Mouse (Mus musculus): ENCODE measurements around the gene Pitpnb. TPM values are rescaled to one million over a fixed set of nuclear protein-coding genes. Genes with fewer than 3 reads are reported as not detected.

Gene Pitpnb
- polyA plus RNA-seq, 1 experiment from 2014 or later: 75.5 TPM

GRCm38 (mm10) chr5:111410665-111411064 is 80.1 kb downstream of the Pitpnb start:
- no peak for ATAC-seq (replicated peaks; ENCODE audit: low FRiP score, low read depth)
- 65% methylated on average over 3 of the region's 3 CpGs for WGBS
- peaks cover 19% of the 10 kb centered on the region for H3K27me3 ChIP-seq (ENCODE audit: insufficient read depth, low read length)

GRCm38 (mm10) chr5:111414192-111414591 is 83.6 kb downstream of the Pitpnb start:
- Histone ChIP-seq H3K4me3 (replicated peaks; ENCODE audit: low read depth, low read length) (no peak overlapping the region), H3K4me1 (replicated peaks; ENCODE audit: insufficient read depth, low read length) (peaks cover 19% of the 10 kb centered on the region; the same call in 1 of the 2 replicates), H3K9ac (ENCODE audit: low read depth, low read length) (no peak overlapping the region), H3K36me3 (ENCODE audit: insufficient read depth, low read length) (no peaks in the 10 kb centered on the region), H3K27me3 (ENCODE audit: insufficient read depth, low read length) (peaks cover 25% of the 10 kb centered on the region), H3K9me3 (replicated peaks; ENCODE audit: low read length) (no peaks in the 10 kb centered on the region), H3K4me2 (ENCODE audit: low read length) (no peak overlapping the region), H3K27ac (no peak overlapping the region)
- peak; percentile 91 for DNase-seq (ENCODE audit: low spot score)
- WGBS: 1% methylated on average over 5 of the region's 5 CpGs
- TF ChIP-seq CTCF (IDR thresholded peaks at IDR 0.05; ENCODE audit: low read depth): peak; percentile 82
- no peak; the same call in 1 of the 2 replicates for ATAC-seq (replicated peaks; ENCODE audit: low FRiP score, low read depth)

More at GRCm38 (mm10) chr5:111410665-111411064, 80.1 kb downstream of the Pitpnb start:
- H3K9me3 ChIP-seq (replicated peaks; ENCODE audit: low read length): no peaks in the 10 kb centered on the region
- H3K9ac ChIP-seq (ENCODE audit: low read depth, low read length): no peak overlapping the region
- no peak overlapping the region for H3K4me3 ChIP-seq (replicated peaks; ENCODE audit: low read depth, low read length)
- TF ChIP-seq CTCF (IDR thresholded peaks at IDR 0.05; ENCODE audit: low read depth): no peak
- peaks cover 3% of the 10 kb centered on the region; the same call in 1 of the 2 replicates for H3K4me1 ChIP-seq (replicated peaks; ENCODE audit: insufficient read depth, low read length)
- H3K27ac ChIP-seq: no peak overlapping the region
- H3K4me2 ChIP-seq (ENCODE audit: low read length): no peak overlapping the region
- H3K36me3 ChIP-seq (ENCODE audit: insufficient read depth, low read length): no peaks in the 10 kb centered on the region
- no peak for DNase-seq (ENCODE audit: low spot score)

- no peaks in the 10 kb centered on the region for H3K9me3 ChIP-seq (replicated peaks; ENCODE audit: low read length)
- no peak overlapping the region for H3K9ac ChIP-seq (ENCODE audit: low read depth, low read length)
- no peak for TF ChIP-seq CTCF (IDR thresholded peaks at IDR 0.05; ENCODE audit: low read depth)
- H3K27me3 ChIP-seq (ENCODE audit: insufficient read depth, low read length): peaks cover 31% of the 10 kb centered on the region
- ATAC-seq (replicated peaks; ENCODE audit: low FRiP score, low read depth) (no peak), DNase-seq (ENCODE audit: low spot score) (no peak)
- peaks cover 24% of the 10 kb centered on the region; the same call in 1 of the 2 replicates for H3K4me1 ChIP-seq (replicated peaks; ENCODE audit: insufficient read depth, low read length)
- no peaks in the 10 kb centered on the region for H3K36me3 ChIP-seq (ENCODE audit: insufficient read depth, low read length)
- H3K4me2 ChIP-seq (ENCODE audit: low read length): no peak overlapping the region
- 58% methylated on average over 4 of the region's 4 CpGs for WGBS
- H3K27ac ChIP-seq: no peak overlapping the region
- H3K4me3 ChIP-seq (replicated peaks; ENCODE audit: low read depth, low read length): no peak overlapping the region
Observed at GRCm38 (mm10) chr5:111414770-111415249, 84.2 kb downstream of the Pitpnb start.

- Histone ChIP-seq H3K9me3 (replicated peaks; ENCODE audit: low read length) (no peaks in the 10 kb centered on the region), H3K27ac (no peak overlapping the region), H3K9ac (ENCODE audit: low read depth, low read length) (no peak overlapping the region), H3K36me3 (ENCODE audit: insufficient read depth, low read length) (no peaks in the 10 kb centered on the region), H3K4me3 (replicated peaks; ENCODE audit: low read depth, low read length) (no peak overlapping the region), H3K27me3 (ENCODE audit: insufficient read depth, low read length) (peaks cover 36% of the 10 kb centered on the region), H3K4me2 (ENCODE audit: low read length) (peak overlapping the region; percentile 7; the same call in 1 of the 2 replicates), H3K4me1 (replicated peaks; ENCODE audit: insufficient read depth, low read length) (peaks cover 32% of the 10 kb centered on the region; the same call in 1 of the 2 replicates)
- 3% methylated on average over 14 of the region's 14 CpGs for WGBS
- DNase-seq (ENCODE audit: low spot score) (no peak), ATAC-seq (replicated peaks; ENCODE audit: low FRiP score, low read depth) (no peak)
- no peak for TF ChIP-seq CTCF (IDR thresholded peaks at IDR 0.05; ENCODE audit: low read depth)
Observed at GRCm38 (mm10) chr5:111415575-111415974, 85.0 kb downstream of the Pitpnb start.

GRCm38 (mm10) chr5:111416048-111416447 is 85.5 kb downstream of the Pitpnb start:
- H3K36me3 ChIP-seq (ENCODE audit: insufficient read depth, low read length): no peaks in the 10 kb centered on the region
- peak overlapping the region; percentile 99 for H3K4me2 ChIP-seq (ENCODE audit: low read length)
- peaks cover 32% of the 10 kb centered on the region; the same call in 1 of the 2 replicates for H3K4me1 ChIP-seq (replicated peaks; ENCODE audit: insufficient read depth, low read length)
- H3K9ac ChIP-seq (ENCODE audit: low read depth, low read length): no peak overlapping the region
- ATAC-seq (replicated peaks; ENCODE audit: low FRiP score, low read depth) (no peak), DNase-seq (ENCODE audit: low spot score) (no peak)
- no peak overlapping the region for H3K27ac ChIP-seq
- WGBS: 1% methylated on average over 13 of the region's 13 CpGs
- TF ChIP-seq CTCF (IDR thresholded peaks at IDR 0.05; ENCODE audit: low read depth): 0 out of 2 replicates have a peak, but pooled peaks have one; percentile 10
- peak overlapping the region; percentile 74 for H3K4me3 ChIP-seq (replicated peaks; ENCODE audit: low read depth, low read length)
- H3K27me3 ChIP-seq (ENCODE audit: insufficient read depth, low read length): peaks cover 41% of the 10 kb centered on the region
- H3K9me3 ChIP-seq (replicated peaks; ENCODE audit: low read length): no peaks in the 10 kb centered on the region

GRCm38 (mm10) chr5:111416591-111417374 is 86.2 kb downstream of the Pitpnb start, which contains the start of gene Mn1:
Gene Mn1, plus strand, starts transcription at chr5:111417362.
- H3K4me3 ChIP-seq (replicated peaks; ENCODE audit: low read depth, low read length): peak within 1 kb of the TSS; percentile 74
- peaks cover 49% of the 10 kb centered on the region for H3K27me3 ChIP-seq (ENCODE audit: insufficient read depth, low read length)
- under 1% methylated on average over 87 of the region's 88 CpGs for WGBS
- peak within 1 kb of the TSS; percentile 54 for H3K27ac ChIP-seq
- H3K36me3 ChIP-seq (ENCODE audit: insufficient read depth, low read length): no peaks in the 10 kb centered on the region
- no peaks in the 10 kb centered on the region for H3K9me3 ChIP-seq (replicated peaks; ENCODE audit: low read length)
- peak within 1 kb of the TSS; percentile 71 for H3K9ac ChIP-seq (ENCODE audit: low read depth, low read length)
- H3K4me1 ChIP-seq (replicated peaks; ENCODE audit: insufficient read depth, low read length): peaks cover 32% of the 10 kb centered on the region; the same call in 1 of the 2 replicates
- DNase-seq (ENCODE audit: low spot score) (peak; percentile 95), ATAC-seq (replicated peaks; ENCODE audit: low FRiP score, low read depth) (peak; percentile 74)
- TF ChIP-seq CTCF (IDR thresholded peaks at IDR 0.05; ENCODE audit: low read depth): no peak
- H3K4me2 ChIP-seq (ENCODE audit: low read length): peak within 1 kb of the TSS; percentile 99

Data from kidney, postnatal 0 days (tissue).